17 mouse cellular contexts compared by ENCODE assay signal in genomic region chr2:152139191-152139987, GRCm38 (mm10). TPM values are rescaled to one million over a fixed set of nuclear protein-coding genes. Genes with fewer than 3 reads are reported as not detected.
DNase-seq lines count a peak whose midpoint lies in the region; ATAC-seq and TF ChIP-seq lines count a peak whose summit lies in the region.
"Had no signal": no experiment of that assay in that cellular context is flagged by ENCODE, and none has a peak within 500 bp of the region (broad histone marks: within the 10 kb centered on the region; RNA-seq: fewer than 3 reads in every experiment).

No protein-coding gene starts in this region.

- H3K9ac ChIP-seq in forebrain, embryonic 13.5 days = no peak overlapping the region
- H3K9ac ChIP-seq in forebrain, embryonic 11.5 days (ENCODE audit: low read length) = no peak overlapping the region
- H3K9ac ChIP-seq in midbrain, postnatal 0 days (replicated peaks; ENCODE audit: low read length, poor library complexity, severe bottlenecking) = no peak overlapping the region
- no peak overlapping the region for H3K9ac ChIP-seq in midbrain, embryonic 14.5 days (replicated peaks; ENCODE audit: low read length)
- H3K9ac ChIP-seq in forebrain, embryonic 15.5 days (replicated peaks) = no peak overlapping the region
- H3K9ac ChIP-seq: embryonic facial prominence, embryonic 12.5 days; limb, embryonic 13.5 days; midbrain, embryonic 12.5 days had no signal

- H3K9me3 ChIP-seq in forebrain, embryonic 13.5 days (replicated peaks) = no peaks in the 10 kb centered on the region
- no peaks in the 10 kb centered on the region for H3K9me3 ChIP-seq in forebrain, embryonic 11.5 days (ENCODE audit: control insufficient read depth, low read length)
- H3K9me3 ChIP-seq in midbrain, postnatal 0 days (ENCODE audit: low read length) = no peaks in the 10 kb centered on the region
- H3K9me3 ChIP-seq in midbrain, embryonic 14.5 days (ENCODE audit: control insufficient read depth, low read length) = no peaks in the 10 kb centered on the region
- H3K9me3 ChIP-seq in forebrain, embryonic 15.5 days = no peaks in the 10 kb centered on the region
- H3K9me3 ChIP-seq: embryonic facial prominence, embryonic 12.5 days; limb, embryonic 13.5 days; midbrain, embryonic 12.5 days had no signal

- H3K4me1 ChIP-seq in forebrain, embryonic 13.5 days = peaks cover 48% of the 10 kb centered on the region
- H3K4me1 ChIP-seq in forebrain, embryonic 11.5 days (replicated peaks; ENCODE audit: control insufficient read depth, insufficient read depth, low read length) = peaks cover 15% of the 10 kb centered on the region
- 0 out of 2 replicates have a peak, but pooled peaks cover 3% of the 10 kb centered on the region for H3K4me1 ChIP-seq in midbrain, postnatal 0 days (ENCODE audit: insufficient read depth, low read length)
- peaks cover 26% of the 10 kb centered on the region for H3K4me1 ChIP-seq in midbrain, embryonic 14.5 days (ENCODE audit: control insufficient read depth, insufficient read depth, low read length)
- H3K4me1 ChIP-seq in forebrain, embryonic 15.5 days = peaks cover 44% of the 10 kb centered on the region

- H3K4me2 ChIP-seq in forebrain, embryonic 13.5 days = no peak overlapping the region
- no peak overlapping the region for H3K4me2 ChIP-seq in forebrain, embryonic 11.5 days (ENCODE audit: low read depth, low read length, severe bottlenecking)
- no peak overlapping the region for H3K4me2 ChIP-seq in midbrain, postnatal 0 days (ENCODE audit: low read depth, low read length, poor library complexity, severe bottlenecking)
- no peak overlapping the region for H3K4me2 ChIP-seq in midbrain, embryonic 14.5 days (ENCODE audit: low read length)
- no peak overlapping the region for H3K4me2 ChIP-seq in forebrain, embryonic 15.5 days (replicated peaks)
- H3K4me2 ChIP-seq: embryonic facial prominence, embryonic 12.5 days; limb, embryonic 13.5 days; midbrain, embryonic 12.5 days had no signal

- H3K27ac ChIP-seq in forebrain, embryonic 13.5 days = peak overlapping the region; percentile 37
- H3K27ac ChIP-seq in forebrain, embryonic 11.5 days (ENCODE audit: low read depth, low read length) = no peak overlapping the region
- no peak overlapping the region for H3K27ac ChIP-seq in midbrain, postnatal 0 days (ENCODE audit: low read depth, low read length)
- H3K27ac ChIP-seq in midbrain, embryonic 14.5 days (replicated peaks; ENCODE audit: low read depth, low read length) = no peak overlapping the region
- peak overlapping the region; percentile 55 for H3K27ac ChIP-seq in forebrain, embryonic 15.5 days (replicated peaks)
- H3K27ac ChIP-seq: embryonic facial prominence, embryonic 12.5 days; limb, embryonic 13.5 days; midbrain, embryonic 12.5 days had no signal

- H3K27me3 ChIP-seq in forebrain, embryonic 13.5 days = peaks cover 41% of the 10 kb centered on the region
- H3K27me3 ChIP-seq in forebrain, embryonic 11.5 days (ENCODE audit: control insufficient read depth, insufficient read depth, low read length) = peaks cover 22% of the 10 kb centered on the region
- H3K27me3 ChIP-seq in midbrain, postnatal 0 days (ENCODE audit: insufficient read depth, low read length) = peaks cover 19% of the 10 kb centered on the region
- H3K27me3 ChIP-seq in midbrain, embryonic 14.5 days (ENCODE audit: control insufficient read depth, insufficient read depth, low read length) = peaks cover 36% of the 10 kb centered on the region
- peaks cover 15% of the 10 kb centered on the region for H3K27me3 ChIP-seq in forebrain, embryonic 15.5 days

- ATAC-seq in forebrain, embryonic 13.5 days = peak; percentile 54; the same call in 1 of the 2 replicates
- no peak for ATAC-seq in forebrain, embryonic 11.5 days (replicated peaks; ENCODE audit: low FRiP score)
- ATAC-seq in midbrain, postnatal 0 days (ENCODE audit: low FRiP score) = no peak
- ATAC-seq in midbrain, embryonic 14.5 days (ENCODE audit: low FRiP score, low TSS enrichment) = no peak
- ATAC-seq in forebrain, embryonic 15.5 days (replicated peaks) = peak; percentile 25; the same call in 1 of the 2 replicates
- no peak for ATAC-seq in activated CD4-positive, CD25-positive, alpha-beta regulatory T cell, adult 4 months

- no peak for DNase-seq in forebrain, embryonic 11.5 days (ENCODE audit: low spot score)
- DNase-seq in midbrain, postnatal 0 days (ENCODE audit: low spot score) = peak; percentile 44
- DNase-seq in midbrain, embryonic 14.5 days = no peak
- peak; percentile 55 for DNase-seq in retina, postnatal 1 day
- DNase-seq: cerebellum, adult 18-20 months; gastrocnemius, postnatal 14 days; kidney, adult 8-10 months; lung, postnatal 4 days had no signal

- no peak for TF ChIP-seq CTCF in midbrain, postnatal 0 days (IDR thresholded peaks at IDR 0.05)

- no peak overlapping the region for H3K4me3 ChIP-seq in forebrain, embryonic 13.5 days
- no peak overlapping the region for H3K4me3 ChIP-seq in forebrain, embryonic 11.5 days (ENCODE audit: low read depth, low read length)
- H3K4me3 ChIP-seq in midbrain, postnatal 0 days (ENCODE audit: low read depth, low read length) = no peak overlapping the region
- H3K4me3 ChIP-seq in midbrain, embryonic 14.5 days (replicated peaks; ENCODE audit: low read depth, low read length) = no peak overlapping the region
- no peak overlapping the region for H3K4me3 ChIP-seq in forebrain, embryonic 15.5 days
- H3K4me3 ChIP-seq: embryonic facial prominence, embryonic 12.5 days; limb, embryonic 13.5 days; midbrain, embryonic 12.5 days had no signal

- H3K36me3 ChIP-seq in forebrain, embryonic 13.5 days (ENCODE audit: poor library complexity, severe bottlenecking) = no peaks in the 10 kb centered on the region
- no peaks in the 10 kb centered on the region for H3K36me3 ChIP-seq in forebrain, embryonic 11.5 days (ENCODE audit: control insufficient read depth, insufficient read depth, low read length)
- H3K36me3 ChIP-seq in midbrain, postnatal 0 days (ENCODE audit: insufficient read depth, low read length) = no peaks in the 10 kb centered on the region
- H3K36me3 ChIP-seq in midbrain, embryonic 14.5 days (ENCODE audit: control insufficient read depth, insufficient read depth, low read length) = no peaks in the 10 kb centered on the region
- no peaks in the 10 kb centered on the region for H3K36me3 ChIP-seq in forebrain, embryonic 15.5 days
- H3K36me3 ChIP-seq: embryonic facial prominence, embryonic 12.5 days; limb, embryonic 13.5 days; midbrain, embryonic 12.5 days had no signal

- WGBS in forebrain, embryonic 13.5 days = 54% methylated on average over 10 of the region's 10 CpGs
- WGBS in forebrain, embryonic 11.5 days = 70% methylated on average over 10 of the region's 10 CpGs
- 61% methylated on average over 10 of the region's 10 CpGs for WGBS in midbrain, postnatal 0 days
- WGBS in midbrain, embryonic 14.5 days = 56% methylated on average over 10 of the region's 10 CpGs
- 54% methylated on average over 10 of the region's 10 CpGs for WGBS in forebrain, embryonic 15.5 days

RNA-seq across cellular contexts. Expression of gene Tcf15, which starts 4.0 kb away (rescaled TPM):
- 1.4 and 1.8 TPM in 2 replicates for polyA plus RNA-seq in forebrain, embryonic 13.5 days (2015; fragmentation: Nextera tagmentation; extraction: Ambion mirVana)
- polyA plus RNA-seq in forebrain, embryonic 11.5 days (2014; fragmentation: Nextera tagmentation; extraction: Ambion mirVana) = 3.4 and 3.5 TPM in 2 replicates
- total RNA-seq in midbrain, postnatal 0 days (2014; rRNA removed) = 2.7 TPM in 1 of 2 replicates, not detected in the other
- 0.58 and 0.90 TPM in 2 replicates for polyA plus RNA-seq in midbrain, postnatal 0 days (2015; fragmentation: Nextera tagmentation; extraction: Ambion mirVana)
- 0.76 and 0.96 TPM in 2 replicates for polyA plus RNA-seq in midbrain, embryonic 14.5 days (2014; fragmentation: Nextera tagmentation; extraction: Ambion mirVana)
- 1.8 and 2.2 TPM in 2 replicates for polyA plus RNA-seq in forebrain, embryonic 15.5 days (2015; fragmentation: Nextera tagmentation; extraction: Ambion mirVana)
- polyA plus RNA-seq in activated CD4-positive, CD25-positive, alpha-beta regulatory T cell, adult 4 months (2017; shearing (Covaris generic)) = not detected

RNA-seq across cellular contexts. Expression of gene Srxn1, which starts 34.1 kb away (rescaled TPM):
- 10.3 and 10.7 TPM in 2 replicates for polyA plus RNA-seq in forebrain, embryonic 13.5 days (2015; fragmentation: Nextera tagmentation; extraction: Ambion mirVana)
- polyA plus RNA-seq in forebrain, embryonic 11.5 days (2014; fragmentation: Nextera tagmentation; extraction: Ambion mirVana) = 14.3 and 15.0 TPM in 2 replicates
- total RNA-seq in midbrain, postnatal 0 days (2014; rRNA removed) = 24.5 and 46.1 TPM in 2 replicates
- 24.8 and 29.5 TPM in 2 replicates for polyA plus RNA-seq in midbrain, postnatal 0 days (2015; fragmentation: Nextera tagmentation; extraction: Ambion mirVana)
- 11.5 and 17.4 TPM in 2 replicates for polyA plus RNA-seq in midbrain, embryonic 14.5 days (2014; fragmentation: Nextera tagmentation; extraction: Ambion mirVana)
- 11.1 and 13.0 TPM in 2 replicates for polyA plus RNA-seq in forebrain, embryonic 15.5 days (2015; fragmentation: Nextera tagmentation; extraction: Ambion mirVana)
- polyA plus RNA-seq in activated CD4-positive, CD25-positive, alpha-beta regulatory T cell, adult 4 months (2017; shearing (Covaris generic)) = 1 to 10 TPM in 1 of 2 experiments, under 1 TPM in 1; 0.92 to 1.5 TPM

RNA-seq across cellular contexts. Expression of gene Scrt2, which starts 58.1 kb away (rescaled TPM):
- 17.5 and 19.9 TPM in 2 replicates for polyA plus RNA-seq in forebrain, embryonic 13.5 days (2015; fragmentation: Nextera tagmentation; extraction: Ambion mirVana)
- polyA plus RNA-seq in forebrain, embryonic 11.5 days (2014; fragmentation: Nextera tagmentation; extraction: Ambion mirVana) = 10.0 and 11.3 TPM in 2 replicates
- 6.7 and 10.8 TPM in 2 replicates for total RNA-seq in midbrain, postnatal 0 days (2014; rRNA removed)
- polyA plus RNA-seq in midbrain, postnatal 0 days (2015; fragmentation: Nextera tagmentation; extraction: Ambion mirVana) = 2.2 and 2.3 TPM in 2 replicates
- 16.4 and 18.4 TPM in 2 replicates for polyA plus RNA-seq in midbrain, embryonic 14.5 days (2014; fragmentation: Nextera tagmentation; extraction: Ambion mirVana)
- 20.9 and 22.9 TPM in 2 replicates for polyA plus RNA-seq in forebrain, embryonic 15.5 days (2015; fragmentation: Nextera tagmentation; extraction: Ambion mirVana)
- polyA plus RNA-seq in activated CD4-positive, CD25-positive, alpha-beta regulatory T cell, adult 4 months (2017; shearing (Covaris generic)) = not detected
- polyA plus RNA-seq: heart, embryonic 14.5 days; large intestine, adult 2 months; limb, embryonic 13.5 days; liver, embryonic 16.5 days had no signal

Comparison
In these comparisons a context has a peak if more than half of its experiments do, and no peak if none do; other contexts are left out.
1. ATAC-seq: peak in forebrain, embryonic 13.5 days (single experiment) and forebrain, embryonic 15.5 days (single experiment); none in forebrain, embryonic 11.5 days (single experiment), midbrain, postnatal 0 days (single experiment), midbrain, embryonic 14.5 days (single experiment) and activated CD4-positive, CD25-positive, alpha-beta regulatory T cell, adult 4 months (single experiment).
2. H3K27ac ChIP-seq: peak in forebrain, embryonic 13.5 days (single experiment) and forebrain, embryonic 15.5 days (single experiment); none in forebrain, embryonic 11.5 days (single experiment), midbrain, postnatal 0 days (single experiment) and midbrain, embryonic 14.5 days (single experiment).
3. DNase-seq: peak in midbrain, postnatal 0 days (single experiment) and retina, postnatal 1 day (single experiment); none in forebrain, embryonic 11.5 days (single experiment) and midbrain, embryonic 14.5 days (single experiment).